Mouse (Mus musculus): ENCODE measurements around the gene Csnk1e. TPM values are rescaled to one million over a fixed set of nuclear protein-coding genes. Genes with fewer than 3 reads are reported as not detected.

The Csnk1e gene
- polyA plus RNA-seq, 1 experiment, result 116 TPM

DNA sequence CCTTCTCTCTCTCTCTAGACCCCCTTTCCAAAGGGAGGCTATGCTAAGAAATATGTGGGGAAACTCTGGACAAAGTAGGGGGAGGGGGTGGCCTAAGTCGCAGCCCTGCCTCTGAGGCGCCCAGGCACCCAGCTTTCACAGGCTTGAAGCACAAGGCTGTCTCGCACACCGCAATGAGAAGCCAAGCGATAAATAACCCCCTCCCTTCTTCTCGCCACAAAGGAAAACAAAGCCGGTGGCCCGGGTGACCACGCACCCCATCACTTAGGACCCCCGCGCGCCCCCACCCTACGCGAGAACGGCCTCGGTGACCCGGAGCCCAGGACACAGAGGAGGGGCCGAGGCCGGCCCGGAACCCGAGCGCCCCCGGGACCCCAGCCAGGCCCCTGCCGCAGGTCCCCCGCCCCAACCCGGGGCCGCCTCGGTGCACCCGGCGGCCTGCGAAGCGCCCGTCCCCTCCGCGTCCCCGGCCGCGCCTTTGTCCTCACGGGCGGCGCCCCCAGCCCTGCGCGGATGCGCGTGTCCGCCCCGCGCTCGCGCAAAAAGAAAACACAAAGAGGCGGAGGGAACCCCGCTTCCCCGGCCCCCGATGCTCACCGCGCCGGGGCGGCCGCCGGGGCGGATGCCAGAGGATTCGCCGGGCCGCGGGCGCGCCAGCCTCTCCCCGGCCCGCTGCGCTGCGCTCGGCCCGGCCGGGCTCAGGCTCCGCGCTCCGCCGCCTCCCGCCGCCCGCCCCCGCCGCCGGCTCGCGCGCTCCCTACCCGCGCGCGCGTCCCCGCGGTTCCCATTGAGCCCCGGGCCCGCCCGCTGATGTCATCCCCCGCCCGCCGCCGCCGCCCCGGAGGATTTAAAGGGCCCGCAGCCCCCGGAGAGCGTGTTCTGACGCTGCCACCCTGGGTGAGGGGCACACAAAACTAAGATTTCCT lies 13.8 kb downstream of the Csnk1e start:
- Histone ChIP-seq H3K27me3 (ENCODE audit: control insufficient read depth, insufficient read depth, low read length, poor library complexity, severe bottlenecking) (no peaks in the 10 kb centered on the region), H3K36me3 (ENCODE audit: control insufficient read depth, insufficient read depth, low read length, poor library complexity, severe bottlenecking) (no peaks in the 10 kb centered on the region), H3K4me3 (ENCODE audit: low read depth, low read length) (peak overlapping the region; percentile 67), H3K9ac (ENCODE audit: low read depth, poor library complexity, severe bottlenecking) (peak overlapping the region; percentile 95), H3K4me1 (ENCODE audit: control insufficient read depth, insufficient read depth, low read length) (peaks cover 22% of the 10 kb centered on the region), H3K9me3 (replicated peaks; ENCODE audit: control insufficient read depth, insufficient read depth, low read length, poor library complexity, severe bottlenecking) (no peaks in the 10 kb centered on the region), H3K27ac (ENCODE audit: insufficient read depth, low read length) (0 out of 2 replicates have a peak overlapping the region, but pooled peaks have one; percentile 24)
- TF ChIP-seq CTCF (IDR thresholded peaks at IDR 0.05; ENCODE audit: low read depth, low read length) (no peak), POLR2A (IDR thresholded peaks at IDR 0.05; ENCODE audit: insufficient read depth, low read length) (no peak)

DNA sequence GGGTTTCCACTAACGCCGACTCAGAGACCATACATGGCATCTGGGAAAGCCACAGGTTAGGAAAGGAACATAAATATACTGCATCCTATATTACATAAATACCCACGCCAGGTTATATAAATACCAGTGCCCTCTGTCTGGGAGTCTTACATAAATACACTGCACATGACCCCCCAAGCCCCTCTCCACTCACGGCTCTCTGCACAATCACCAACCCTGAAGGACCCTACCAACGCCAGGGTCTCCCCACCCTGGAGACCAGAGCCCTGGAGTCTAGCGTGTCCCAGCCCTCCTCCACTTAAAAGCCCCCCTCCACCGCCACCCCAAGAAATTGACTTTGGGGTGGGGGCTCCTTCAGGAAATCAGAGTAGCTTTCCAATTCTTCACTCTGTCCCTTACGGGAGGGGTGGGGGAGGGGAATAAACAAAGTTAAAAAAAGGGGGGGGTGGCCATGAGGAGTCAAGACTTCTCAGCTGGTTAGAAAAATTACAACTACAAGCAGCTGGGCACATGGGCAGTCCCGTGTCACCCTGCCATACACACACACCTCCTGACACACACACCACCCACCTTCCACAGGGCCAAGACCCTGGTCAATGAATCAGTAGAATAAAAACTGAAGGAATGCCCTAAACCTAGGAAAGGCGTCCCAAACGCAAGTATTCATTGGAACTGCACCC lies 14.6 kb downstream of the Csnk1e start:
- Histone ChIP-seq H3K27ac (ENCODE audit: insufficient read depth, low read length) (0 out of 2 replicates have a peak overlapping the region, but pooled peaks have one; percentile 24), H3K4me3 (ENCODE audit: low read depth, low read length) (peak overlapping the region; percentile 67), H3K27me3 (ENCODE audit: control insufficient read depth, insufficient read depth, low read length, poor library complexity, severe bottlenecking) (no peaks in the 10 kb centered on the region), H3K9me3 (replicated peaks; ENCODE audit: control insufficient read depth, insufficient read depth, low read length, poor library complexity, severe bottlenecking) (no peaks in the 10 kb centered on the region), H3K9ac (ENCODE audit: low read depth, poor library complexity, severe bottlenecking) (peak overlapping the region; percentile 95), H3K4me1 (ENCODE audit: control insufficient read depth, insufficient read depth, low read length) (peaks cover 29% of the 10 kb centered on the region), H3K36me3 (ENCODE audit: control insufficient read depth, insufficient read depth, low read length, poor library complexity, severe bottlenecking) (no peaks in the 10 kb centered on the region)
- TF ChIP-seq POLR2A (IDR thresholded peaks at IDR 0.05; ENCODE audit: insufficient read depth, low read length), result no peak
- no peak for TF ChIP-seq EP300 (IDR thresholded peaks at IDR 0.05; ENCODE audit: insufficient read depth, low read depth, low read length)
- TF ChIP-seq CTCF (IDR thresholded peaks at IDR 0.05; ENCODE audit: low read depth, low read length), result no peak

DNA sequence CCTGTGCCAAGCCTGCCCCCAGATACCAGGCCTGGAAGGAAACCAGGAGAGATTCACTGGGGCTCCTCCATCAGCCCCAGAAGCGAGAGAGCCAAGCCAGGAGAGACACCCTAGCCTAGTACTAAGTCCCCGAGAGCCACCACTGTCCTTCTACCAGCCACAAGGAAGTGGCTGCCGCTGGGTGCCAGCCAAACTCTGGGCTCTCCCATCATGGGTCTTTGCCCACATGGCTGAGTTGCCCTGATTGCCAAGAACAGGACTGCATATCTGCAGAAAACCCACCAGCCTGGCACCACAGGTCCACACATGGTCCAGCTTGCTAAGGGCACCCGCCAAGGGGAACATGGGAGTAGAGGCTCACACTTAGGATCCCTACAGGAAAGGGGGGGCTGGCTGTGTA lies 15.1 kb downstream of the Csnk1e start:
- Histone ChIP-seq H3K36me3 (ENCODE audit: control insufficient read depth, insufficient read depth, low read length, poor library complexity, severe bottlenecking) (no peaks in the 10 kb centered on the region), H3K9ac (ENCODE audit: low read depth, poor library complexity, severe bottlenecking) (peak overlapping the region; percentile 95; the same call in 1 of the 2 replicates), H3K4me1 (ENCODE audit: control insufficient read depth, insufficient read depth, low read length) (peaks cover 34% of the 10 kb centered on the region), H3K4me3 (ENCODE audit: low read depth, low read length) (no peak overlapping the region), H3K27ac (ENCODE audit: insufficient read depth, low read length) (no peak overlapping the region), H3K9me3 (replicated peaks; ENCODE audit: control insufficient read depth, insufficient read depth, low read length, poor library complexity, severe bottlenecking) (no peaks in the 10 kb centered on the region), H3K27me3 (ENCODE audit: control insufficient read depth, insufficient read depth, low read length, poor library complexity, severe bottlenecking) (no peaks in the 10 kb centered on the region)
- TF ChIP-seq CTCF (IDR thresholded peaks at IDR 0.05; ENCODE audit: low read depth, low read length), result no peak
- no peak for TF ChIP-seq POLR2A (IDR thresholded peaks at IDR 0.05; ENCODE audit: insufficient read depth, low read length)

GRCm38 (mm10) chr15:79439386-79439785 lies 16.0 kb downstream of the Csnk1e start:
- Histone ChIP-seq H3K4me3 (ENCODE audit: low read depth, low read length) (no peak overlapping the region), H3K9ac (ENCODE audit: low read depth, poor library complexity, severe bottlenecking) (no peak overlapping the region), H3K27me3 (ENCODE audit: control insufficient read depth, insufficient read depth, low read length, poor library complexity, severe bottlenecking) (no peaks in the 10 kb centered on the region), H3K4me1 (ENCODE audit: control insufficient read depth, insufficient read depth, low read length) (peaks cover 38% of the 10 kb centered on the region), H3K27ac (ENCODE audit: insufficient read depth, low read length) (peak overlapping the region; percentile 42; the same call in 1 of the 2 replicates), H3K36me3 (ENCODE audit: control insufficient read depth, insufficient read depth, low read length, poor library complexity, severe bottlenecking) (no peaks in the 10 kb centered on the region), H3K9me3 (replicated peaks; ENCODE audit: control insufficient read depth, insufficient read depth, low read length, poor library complexity, severe bottlenecking) (no peaks in the 10 kb centered on the region)
- TF ChIP-seq POLR2A (IDR thresholded peaks at IDR 0.05; ENCODE audit: insufficient read depth, low read length), result no peak
- no peak for TF ChIP-seq CTCF (IDR thresholded peaks at IDR 0.05; ENCODE audit: low read depth, low read length)
- TF ChIP-seq EP300 (IDR thresholded peaks at IDR 0.05; ENCODE audit: insufficient read depth, low read depth, low read length), result no peak

DNA sequence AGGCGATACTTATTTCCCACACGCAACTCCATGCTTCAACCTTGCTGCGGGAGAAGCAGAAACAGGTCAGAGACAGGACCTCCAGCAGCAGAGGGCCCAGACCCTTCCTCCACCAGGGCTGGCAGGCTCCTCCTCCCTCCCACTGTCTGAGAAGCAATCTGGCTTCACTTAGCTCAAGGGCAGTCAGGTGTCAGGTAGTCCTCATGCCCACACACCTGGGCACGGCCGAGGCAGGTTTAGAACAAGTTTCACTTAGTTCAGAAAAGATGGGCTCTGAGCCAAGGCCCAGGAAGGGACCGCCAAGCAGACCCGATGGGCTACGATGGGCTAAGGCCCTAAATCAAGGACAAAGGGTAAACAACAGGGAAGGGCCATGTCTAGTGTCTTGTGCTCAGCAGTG lies 16.6 kb downstream of the Csnk1e start:
- H3K36me3 ChIP-seq (ENCODE audit: control insufficient read depth, insufficient read depth, low read length, poor library complexity, severe bottlenecking), result no peaks in the 10 kb centered on the region
- 0 out of 2 replicates have a peak overlapping the region, but pooled peaks have one; percentile 16 for H3K27ac ChIP-seq (ENCODE audit: insufficient read depth, low read length)
- peak overlapping the region; percentile 17 for H3K4me3 ChIP-seq (ENCODE audit: low read depth, low read length)
- no peaks in the 10 kb centered on the region for H3K27me3 ChIP-seq (ENCODE audit: control insufficient read depth, insufficient read depth, low read length, poor library complexity, severe bottlenecking)
- no peak overlapping the region for H3K9ac ChIP-seq (ENCODE audit: low read depth, poor library complexity, severe bottlenecking)
- no peaks in the 10 kb centered on the region for H3K9me3 ChIP-seq (replicated peaks; ENCODE audit: control insufficient read depth, insufficient read depth, low read length, poor library complexity, severe bottlenecking)
- peaks cover 38% of the 10 kb centered on the region for H3K4me1 ChIP-seq (ENCODE audit: control insufficient read depth, insufficient read depth, low read length)
- TF ChIP-seq CTCF (IDR thresholded peaks at IDR 0.05; ENCODE audit: low read depth, low read length) (no peak), EP300 (IDR thresholded peaks at IDR 0.05; ENCODE audit: insufficient read depth, low read depth, low read length) (0 out of 2 replicates have a peak, but pooled peaks have one; percentile 25), POLR2A (IDR thresholded peaks at IDR 0.05; ENCODE audit: insufficient read depth, low read length) (no peak)
